Mouse (Mus musculus) hindbrain, embryonic 15.5 days (tissue): ENCODE results near the gene Snd1. TPM values are rescaled to one million over a fixed set of nuclear protein-coding genes. Genes with fewer than 3 reads are reported as not detected.

Experiments used
- ATAC-seq: fragments of 200-750 bp; cut with Nextera tagmentation; 2 replicates; pipeline ENCODE4 v1.8.0; 2017; ENCODE audit warnings: low read depth, moderate number of reproducible peaks, moderate TSS enrichment; ENCODE audit not compliant: low FRiP score
- H3K27ac ChIP-seq: fragments of 300-500 bp; sonication (generic); replicated peaks from 2 replicates; pipeline ENCODE4 v1.5.1; 2015; ENCODE audit warnings: mild to moderate bottlenecking, inconsistent platforms
- H3K27me3 ChIP-seq: fragments of 300-500 bp; sonication (generic); 2 replicates; pipeline ENCODE4 v1.6.1; 2015; ENCODE audit warnings: control low read depth, inconsistent platforms
- H3K36me3 ChIP-seq: fragments of 300-500 bp; sonication (generic); 2 replicates; pipeline ENCODE4 v1.6.1; 2015; ENCODE audit warnings: control low read depth, inconsistent platforms
- H3K4me1 ChIP-seq: fragments of 300-500 bp; sonication (generic); replicated peaks from 2 replicates; pipeline ENCODE4 v1.6.1; 2015; ENCODE audit warnings: control low read depth, inconsistent platforms
- H3K4me2 ChIP-seq: fragments of 300-500 bp; sonication (generic); 2 replicates; pipeline ENCODE4 v1.6.1; 2015; ENCODE audit warnings: moderate library complexity, mild to moderate bottlenecking, inconsistent platforms
- H3K4me3 ChIP-seq: fragments of 300-500 bp; sonication (generic); 2 replicates; pipeline ENCODE4 v1.5.1; 2015; ENCODE audit warnings: mild to moderate bottlenecking, inconsistent platforms
- H3K9ac ChIP-seq: fragments of 300-500 bp; sonication (generic); 2 replicates; pipeline ENCODE4 v1.6.1; 2015; ENCODE audit warnings: inconsistent platforms
- H3K9me3 ChIP-seq: fragments of 300-500 bp; sonication (generic); 2 replicates; pipeline ENCODE4 v1.6.1; 2016; ENCODE audit warnings: control low read depth, inconsistent platforms
- WGBS: fragments of 180-500 bp; shearing (Covaris S2); methylation state at CpG from one replicate; pipeline ENCODE4 v1.1.7; 2015; 5-methylcytosine and 5-hydroxymethylcytosine counted together
- polyA plus RNA-seq: library from polyadenylated mRNA; unstranded; fragments of >200 nt; fragmentation: Nextera tagmentation; extraction: Ambion mirVana; gene quantifications from 2 replicates; pipeline ENCODE4 v1.2.1, GENCODE M21; 2015

Snd1 gene
- polyA plus RNA-seq, 1 experiment from 2014 or later = 76.4 TPM

GRCm38 (mm10) chr6:28731246-28731645, 256.3 kb downstream of the Snd1 start:
- Histone ChIP-seq H3K4me3 (no peak overlapping the region), H3K9me3 (no peaks in the 10 kb centered on the region), H3K36me3 (no peaks in the 10 kb centered on the region), H3K9ac (no peak overlapping the region), H3K4me1 (peaks cover 10% of the 10 kb centered on the region), H3K4me2 (no peak overlapping the region), H3K27me3 (no peaks in the 10 kb centered on the region), H3K27ac (no peak overlapping the region)
- WGBS = 94% methylated on average over 6 of the region's 6 CpGs
- ATAC-seq = no peak

- 93% methylated on average over 5 of the region's 5 CpGs for WGBS
Measured at GRCm38 (mm10) chr6:28733884-28734647, 259.1 kb downstream of the Snd1 start.

GRCm38 (mm10) chr6:28735116-28735515, 260.2 kb downstream of the Snd1 start:
- Histone ChIP-seq H3K36me3 (no peaks in the 10 kb centered on the region), H3K9me3 (no peaks in the 10 kb centered on the region), H3K4me1 (no peaks in the 10 kb centered on the region), H3K4me3 (no peak overlapping the region), H3K4me2 (no peak overlapping the region), H3K9ac (no peak overlapping the region), H3K27ac (no peak overlapping the region), H3K27me3 (no peaks in the 10 kb centered on the region)
- 84% methylated on average over 9 of the region's 9 CpGs for WGBS
- ATAC-seq = no peak

More at GRCm38 (mm10) chr6:28733884-28734647, 259.1 kb downstream of the Snd1 start:
- ATAC-seq = no peak
- Histone ChIP-seq H3K4me2 (no peak overlapping the region), H3K9ac (no peak overlapping the region), H3K36me3 (no peaks in the 10 kb centered on the region), H3K4me1 (peaks cover 7% of the 10 kb centered on the region), H3K27me3 (no peaks in the 10 kb centered on the region), H3K4me3 (no peak overlapping the region), H3K27ac (no peak overlapping the region), H3K9me3 (no peaks in the 10 kb centered on the region)

- no peak for ATAC-seq
- H3K4me2 ChIP-seq = no peak overlapping the region
- H3K9me3 ChIP-seq = no peaks in the 10 kb centered on the region
- no peak overlapping the region for H3K27ac ChIP-seq
- H3K36me3 ChIP-seq = no peaks in the 10 kb centered on the region
- 71% methylated on average over 7 of the region's 7 CpGs for WGBS
- no peak overlapping the region for H3K4me3 ChIP-seq
- H3K4me1 ChIP-seq = no peaks in the 10 kb centered on the region
- no peak overlapping the region for H3K9ac ChIP-seq
- no peaks in the 10 kb centered on the region for H3K27me3 ChIP-seq
Measured at GRCm38 (mm10) chr6:28736665-28737064, 261.7 kb downstream of the Snd1 start.

GRCm38 (mm10) chr6:28737601-28738000, 262.7 kb downstream of the Snd1 start:
- Histone ChIP-seq H3K9me3 (no peaks in the 10 kb centered on the region), H3K9ac (no peak overlapping the region), H3K4me3 (no peak overlapping the region), H3K36me3 (no peaks in the 10 kb centered on the region), H3K27me3 (no peaks in the 10 kb centered on the region), H3K4me1 (no peaks in the 10 kb centered on the region), H3K27ac (no peak overlapping the region), H3K4me2 (no peak overlapping the region)
- WGBS = 89% methylated on average over 1 of the region's 1 CpGs
- no peak for ATAC-seq

- H3K27ac ChIP-seq = 0 out of 2 replicates have a peak overlapping the region, but pooled peaks have one; percentile 59
- H3K4me3 ChIP-seq = no peak overlapping the region
- H3K4me1 ChIP-seq = peaks cover 23% of the 10 kb centered on the region
- H3K9ac ChIP-seq = no peak overlapping the region
- ATAC-seq = no peak
- no peaks in the 10 kb centered on the region for H3K36me3 ChIP-seq
- WGBS = 14% methylated on average over 1 of the region's 1 CpGs
- H3K4me2 ChIP-seq = no peak overlapping the region
- H3K27me3 ChIP-seq = no peaks in the 10 kb centered on the region
- H3K9me3 ChIP-seq = no peaks in the 10 kb centered on the region
Measured at GRCm38 (mm10) chr6:28743586-28743985, 268.6 kb downstream of the Snd1 start.

GRCm38 (mm10) chr6:28745864-28746263, 270.9 kb downstream of the Snd1 start:
- H3K4me1 ChIP-seq = peaks cover 28% of the 10 kb centered on the region
- H3K4me3 ChIP-seq = no peak overlapping the region
- no peaks in the 10 kb centered on the region for H3K36me3 ChIP-seq
- no peak overlapping the region for H3K4me2 ChIP-seq
- H3K9ac ChIP-seq = no peak overlapping the region
- H3K27me3 ChIP-seq = no peaks in the 10 kb centered on the region
- no peak overlapping the region for H3K27ac ChIP-seq
- 69% methylated on average over 7 of the region's 7 CpGs for WGBS
- no peak for ATAC-seq
- H3K9me3 ChIP-seq = no peaks in the 10 kb centered on the region

- Histone ChIP-seq H3K9ac (no peak overlapping the region), H3K27ac (no peak overlapping the region), H3K27me3 (no peaks in the 10 kb centered on the region), H3K36me3 (no peaks in the 10 kb centered on the region), H3K4me2 (no peak overlapping the region), H3K4me1 (peaks cover 28% of the 10 kb centered on the region), H3K4me3 (no peak overlapping the region), H3K9me3 (no peaks in the 10 kb centered on the region)
- WGBS = 85% methylated on average over 5 of the region's 5 CpGs
- ATAC-seq = no peak
Measured at GRCm38 (mm10) chr6:28747025-28747424, 272.1 kb downstream of the Snd1 start.

- no peaks in the 10 kb centered on the region for H3K27me3 ChIP-seq
- peak; percentile 68 for ATAC-seq
- 0 out of 2 replicates have a peak overlapping the region, but pooled peaks have one; percentile 53 for H3K27ac ChIP-seq
- peaks cover 28% of the 10 kb centered on the region for H3K4me1 ChIP-seq
- 64% methylated on average over 14 of the region's 14 CpGs for WGBS
- no peaks in the 10 kb centered on the region for H3K9me3 ChIP-seq
- H3K36me3 ChIP-seq = no peaks in the 10 kb centered on the region
- no peak overlapping the region for H3K4me2 ChIP-seq
- no peak overlapping the region for H3K4me3 ChIP-seq
- no peak overlapping the region for H3K9ac ChIP-seq
Measured at GRCm38 (mm10) chr6:28747931-28748670, 273.2 kb downstream of the Snd1 start.

GRCm38 (mm10) chr6:28749224-28749623, 274.3 kb downstream of the Snd1 start:
- no peak for ATAC-seq
- Histone ChIP-seq H3K27me3 (no peaks in the 10 kb centered on the region), H3K9ac (no peak overlapping the region), H3K27ac (no peak overlapping the region), H3K4me3 (no peak overlapping the region), H3K36me3 (no peaks in the 10 kb centered on the region), H3K4me2 (no peak overlapping the region), H3K9me3 (no peaks in the 10 kb centered on the region), H3K4me1 (peaks cover 24% of the 10 kb centered on the region)
- 71% methylated on average over 3 of the region's 3 CpGs for WGBS

- WGBS = 64% methylated on average over 3 of the region's 3 CpGs
- H3K27ac ChIP-seq = no peak overlapping the region
Measured at GRCm38 (mm10) chr6:28751186-28751585, 276.2 kb downstream of the Snd1 start.

GRCm38 (mm10) chr6:28753217-28753616, 278.3 kb downstream of the Snd1 start:
- Histone ChIP-seq H3K9me3 (no peaks in the 10 kb centered on the region), H3K27me3 (no peaks in the 10 kb centered on the region), H3K4me3 (no peak overlapping the region), H3K27ac (0 out of 2 replicates have a peak overlapping the region, but pooled peaks have one; percentile 44), H3K4me1 (peaks cover 33% of the 10 kb centered on the region), H3K9ac (no peak overlapping the region), H3K4me2 (no peak overlapping the region), H3K36me3 (no peaks in the 10 kb centered on the region)
- WGBS = 90% methylated on average over 5 of the region's 5 CpGs
- no peak for ATAC-seq

More at GRCm38 (mm10) chr6:28751186-28751585, 276.2 kb downstream of the Snd1 start:
- Histone ChIP-seq H3K4me1 (peaks cover 32% of the 10 kb centered on the region), H3K4me2 (no peak overlapping the region), H3K4me3 (no peak overlapping the region), H3K36me3 (no peaks in the 10 kb centered on the region), H3K9me3 (no peaks in the 10 kb centered on the region), H3K9ac (no peak overlapping the region), H3K27me3 (no peaks in the 10 kb centered on the region)
- no peak for ATAC-seq
